Mouse (Mus musculus): ENCODE measurements around the gene Rgs14. TPM values are rescaled to one million over a fixed set of nuclear protein-coding genes. Genes with fewer than 3 reads are reported as not detected.

Gene Rgs14
- 0.52 and 1.0 TPM in 2 replicates for polyA plus RNA-seq (2016; fragmentation: Nextera tagmentation; extraction: Ambion mirVana)

- Histone ChIP-seq H3K4me3 (no peak within 1 kb of the TSS), H3K9me3 (no peaks in the 10 kb centered on the region), H3K4me1 (no peaks in the 10 kb centered on the region), H3K27me3 (replicated peaks) (peaks cover 16% of the 10 kb centered on the region; the same call in 1 of the 2 replicates), H3K27ac (no peak within 1 kb of the TSS), H3K9ac (no peak within 1 kb of the TSS), H3K4me2 (replicated peaks) (no peak within 1 kb of the TSS), H3K36me3 (no peaks in the 10 kb centered on the region)
- 70% methylated on average over 13 of the region's 13 CpGs for WGBS
- ATAC-seq (ENCODE audit: low FRiP score, low read depth): no peak
Observed at GRCm38 (mm10) chr13:55369531-55370114, at the start of gene Rgs14. Gene Rgs14, plus strand, starts transcription at chr13:55369732.

- Histone ChIP-seq H3K36me3 (peaks cover 69% of the 10 kb centered on the region), H3K27ac (no peak within 1 kb of the TSS), H3K9ac (peak within 1 kb of the TSS; percentile 95), H3K9me3 (no peaks in the 10 kb centered on the region), H3K27me3 (replicated peaks) (no peaks in the 10 kb centered on the region), H3K4me2 (replicated peaks) (peak within 1 kb of the TSS; percentile 85), H3K4me1 (peaks cover 37% of the 10 kb centered on the region), H3K4me3 (peak within 1 kb of the TSS; percentile 88)
- WGBS: 90% methylated on average over 4 of the region's 4 CpGs
- no peak for ATAC-seq (ENCODE audit: low FRiP score, low read depth)
Observed at GRCm38 (mm10) chr13:55319931-55320533, 49.5 kb upstream of the Rgs14 start, which contains the start of gene Prelid1. Gene Prelid1, plus strand, starts transcription at chr13:55320500.

GRCm38 (mm10) chr13:55321434-55322129, 48.0 kb upstream of the Rgs14 start, which contains the start of gene Rab24:
Gene Rab24, minus strand, starts transcription at chr13:55321946.
- Histone ChIP-seq H3K27ac (0 out of 2 replicates have a peak within 1 kb of the TSS, but pooled peaks have one; percentile 10), H3K4me1 (peaks cover 37% of the 10 kb centered on the region), H3K9ac (peak within 1 kb of the TSS; percentile 95), H3K4me2 (replicated peaks) (peak within 1 kb of the TSS; percentile 85), H3K4me3 (peak within 1 kb of the TSS; percentile 88), H3K36me3 (peaks cover 69% of the 10 kb centered on the region), H3K9me3 (no peaks in the 10 kb centered on the region), H3K27me3 (replicated peaks) (no peaks in the 10 kb centered on the region)
- ATAC-seq (ENCODE audit: low FRiP score, low read depth): peak; percentile 85
- under 1% methylated on average over 73 of the region's 73 CpGs for WGBS

- ATAC-seq (ENCODE audit: low FRiP score, low read depth): no peak
- Histone ChIP-seq H3K4me1 (peaks cover 40% of the 10 kb centered on the region), H3K36me3 (peaks cover 63% of the 10 kb centered on the region), H3K27me3 (replicated peaks) (no peaks in the 10 kb centered on the region), H3K4me2 (replicated peaks) (peak overlapping the region; percentile 85), H3K9ac (peak overlapping the region; percentile 95), H3K9me3 (no peaks in the 10 kb centered on the region), H3K4me3 (peak overlapping the region; percentile 88), H3K27ac (0 out of 2 replicates have a peak overlapping the region, but pooled peaks have one; percentile 10)
- 2% methylated on average over 31 of the region's 31 CpGs for WGBS
Observed at GRCm38 (mm10) chr13:55322130-55322825, 47.3 kb upstream of the Rgs14 start.

GRCm38 (mm10) chr13:55325596-55325995, 43.9 kb upstream of the Rgs14 start:
- H3K4me1 ChIP-seq: peaks cover 55% of the 10 kb centered on the region
- H3K9me3 ChIP-seq: no peaks in the 10 kb centered on the region
- ATAC-seq (ENCODE audit: low FRiP score, low read depth): no peak

GRCm38 (mm10) chr13:55327169-55327568, 42.4 kb upstream of the Rgs14 start:
- no peak for ATAC-seq (ENCODE audit: low FRiP score, low read depth)
- WGBS: 61% methylated on average over 4 of the region's 4 CpGs
- H3K4me3 ChIP-seq: no peak overlapping the region
- H3K4me2 ChIP-seq (replicated peaks): peak overlapping the region; percentile 93; the same call in 1 of the 2 replicates
- H3K36me3 ChIP-seq: peaks cover 30% of the 10 kb centered on the region
- H3K4me1 ChIP-seq: peaks cover 54% of the 10 kb centered on the region
- H3K27me3 ChIP-seq (replicated peaks): no peaks in the 10 kb centered on the region
- no peaks in the 10 kb centered on the region for H3K9me3 ChIP-seq
- no peak overlapping the region for H3K9ac ChIP-seq
- H3K27ac ChIP-seq: no peak overlapping the region

More at GRCm38 (mm10) chr13:55325596-55325995, 43.9 kb upstream of the Rgs14 start:
- 0 out of 2 replicates have a peak overlapping the region, but pooled peaks have one; percentile 7 for H3K4me3 ChIP-seq
- H3K9ac ChIP-seq: no peak overlapping the region
- H3K36me3 ChIP-seq: peaks cover 31% of the 10 kb centered on the region
- no peak overlapping the region for H3K4me2 ChIP-seq (replicated peaks)
- H3K27me3 ChIP-seq (replicated peaks): no peaks in the 10 kb centered on the region
- 77% methylated on average over 11 of the region's 11 CpGs for WGBS
- no peak overlapping the region for H3K27ac ChIP-seq

GRCm38 (mm10) chr13:55327633-55328032, 41.9 kb upstream of the Rgs14 start:
- H3K4me1 ChIP-seq: peaks cover 51% of the 10 kb centered on the region
- WGBS: 42% methylated on average over 6 of the region's 8 CpGs
- H3K9me3 ChIP-seq: no peaks in the 10 kb centered on the region
- peak overlapping the region; percentile 93 for H3K4me2 ChIP-seq (replicated peaks)
- H3K27me3 ChIP-seq (replicated peaks): no peaks in the 10 kb centered on the region
- H3K9ac ChIP-seq: no peak overlapping the region
- H3K27ac ChIP-seq: no peak overlapping the region
- ATAC-seq (ENCODE audit: low FRiP score, low read depth): no peak
- H3K4me3 ChIP-seq: 0 out of 2 replicates have a peak overlapping the region, but pooled peaks have one; percentile 70
- H3K36me3 ChIP-seq: peaks cover 30% of the 10 kb centered on the region

GRCm38 (mm10) chr13:55328171-55328570, 41.4 kb upstream of the Rgs14 start:
- H3K9me3 ChIP-seq: no peaks in the 10 kb centered on the region
- H3K27ac ChIP-seq: no peak overlapping the region
- no peaks in the 10 kb centered on the region for H3K27me3 ChIP-seq (replicated peaks)
- peak overlapping the region; percentile 93 for H3K4me2 ChIP-seq (replicated peaks)
- H3K4me1 ChIP-seq: peaks cover 45% of the 10 kb centered on the region
- peak overlapping the region; percentile 70 for H3K4me3 ChIP-seq
- WGBS: 82% methylated on average over 6 of the region's 6 CpGs
- H3K36me3 ChIP-seq: peaks cover 29% of the 10 kb centered on the region
- H3K9ac ChIP-seq: peak overlapping the region; percentile 73; the same call in 1 of the 2 replicates
- ATAC-seq (ENCODE audit: low FRiP score, low read depth): no peak

GRCm38 (mm10) chr13:55328641-55329040, 40.9 kb upstream of the Rgs14 start:
- ATAC-seq (ENCODE audit: low FRiP score, low read depth): no peak
- Histone ChIP-seq H3K9ac (peak overlapping the region; percentile 73), H3K36me3 (peaks cover 25% of the 10 kb centered on the region), H3K27ac (no peak overlapping the region), H3K4me2 (replicated peaks) (peak overlapping the region; percentile 93), H3K27me3 (replicated peaks) (no peaks in the 10 kb centered on the region), H3K4me1 (peaks cover 41% of the 10 kb centered on the region), H3K9me3 (no peaks in the 10 kb centered on the region), H3K4me3 (peak overlapping the region; percentile 70)
- WGBS: 81% methylated on average over 4 of the region's 4 CpGs

GRCm38 (mm10) chr13:55329109-55329682, 40.3 kb upstream of the Rgs14 start:
- peaks cover 19% of the 10 kb centered on the region for H3K36me3 ChIP-seq
- no peaks in the 10 kb centered on the region for H3K27me3 ChIP-seq (replicated peaks)
- H3K27ac ChIP-seq: no peak overlapping the region
- peak overlapping the region; percentile 93 for H3K4me2 ChIP-seq (replicated peaks)
- H3K9me3 ChIP-seq: no peaks in the 10 kb centered on the region
- peaks cover 35% of the 10 kb centered on the region for H3K4me1 ChIP-seq
- peak overlapping the region; percentile 70 for H3K4me3 ChIP-seq
- peak overlapping the region; percentile 73 for H3K9ac ChIP-seq
- WGBS: under 1% methylated on average over 29 of the region's 29 CpGs
- ATAC-seq (ENCODE audit: low FRiP score, low read depth): peak; percentile 18; the same call in 1 of the 2 replicates

All from neural tube, embryonic 12.5 days (tissue).